Mouse (Mus musculus): ENCODE measurements at regions not wholly inside any gene's neighbourhood (a gene's known extent, or its start where the extent isn't known, plus 50 kb on each side); places are given as distances from the start of the nearest gene placed in this dataset.
A peak's percentile ranks its signal among the peaks of the same experiment; 100 is the strongest.

DNA sequence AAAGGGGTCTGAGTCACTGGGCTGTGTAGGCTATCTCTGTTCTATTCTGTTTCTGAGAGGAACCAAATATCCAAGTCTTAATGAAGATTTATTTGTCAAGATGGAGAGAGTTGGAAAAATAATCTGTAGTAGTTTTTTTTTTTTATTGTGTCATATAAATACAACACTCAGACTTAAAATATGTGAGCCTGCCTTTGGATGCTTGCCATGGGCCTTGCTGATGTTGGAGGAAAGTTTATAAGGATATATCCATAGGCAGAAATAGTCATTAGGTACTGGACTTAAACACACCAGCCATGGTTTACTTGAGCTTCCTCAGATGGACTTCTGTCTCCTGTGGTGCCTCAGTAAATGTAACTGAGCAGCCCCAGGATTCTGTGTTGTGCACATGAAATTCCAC is 635.8 kb upstream of the Adgrl2 start:
- DNase-seq (ENCODE audit: low read depth, low spot score), result no peak

- DNase-seq (ENCODE audit: low read depth, low spot score), result no peak
Observed at GRCm38 (mm10) chr3:149625497-149625896, 635.1 kb upstream of the Adgrl2 start.

- DNase-seq (ENCODE audit: low read depth, low spot score), result no peak
Observed at GRCm38 (mm10) chr3:149625066-149625465, 634.7 kb upstream of the Adgrl2 start.

DNA sequence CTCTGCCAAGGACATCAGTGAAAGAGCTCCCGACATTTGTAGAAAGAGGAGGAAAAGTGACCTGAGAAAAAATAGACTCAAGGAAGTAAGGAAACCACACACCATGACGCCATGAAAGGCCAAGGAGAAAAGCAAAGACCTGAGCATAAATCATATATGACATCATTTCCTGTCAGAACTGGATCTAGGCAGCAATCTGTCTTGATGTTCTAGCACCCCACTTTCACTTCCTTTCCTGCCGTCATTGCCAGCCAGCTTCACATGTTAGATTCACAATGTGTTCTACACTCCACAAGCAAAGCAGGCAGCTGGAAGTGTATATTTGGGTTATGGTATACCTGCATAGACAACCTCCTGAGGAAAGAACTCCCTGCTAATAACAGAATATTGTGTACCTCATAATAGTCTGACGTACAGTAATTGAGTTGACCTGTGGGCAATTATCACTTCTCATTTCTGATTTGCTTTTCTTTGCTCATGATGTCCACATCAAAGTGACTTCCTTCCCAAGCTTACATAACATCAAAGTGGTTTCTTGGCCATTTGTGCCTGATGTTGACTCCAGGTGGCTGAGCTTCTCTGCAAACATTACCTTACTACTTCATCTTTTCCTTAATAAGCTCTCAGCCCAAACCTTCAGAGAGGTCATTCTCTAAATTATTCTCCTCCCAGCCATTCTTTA is 633.6 kb upstream of the Adgrl2 start:
- DNase-seq (ENCODE audit: low read depth, low spot score), result peak; percentile 2

GRCm38 (mm10) chr3:149603865-149604264 is 613.5 kb upstream of the Adgrl2 start:
- DNase-seq (ENCODE audit: low read depth, low spot score), result no peak

GRCm38 (mm10) chr3:149601276-149601675 is 610.9 kb upstream of the Adgrl2 start:
- DNase-seq (ENCODE audit: low read depth, low spot score), result peak; percentile 40

GRCm38 (mm10) chr3:149594470-149594869 is 604.1 kb upstream of the Adgrl2 start:
- DNase-seq (ENCODE audit: low read depth, low spot score), result peak; percentile 5

DNA sequence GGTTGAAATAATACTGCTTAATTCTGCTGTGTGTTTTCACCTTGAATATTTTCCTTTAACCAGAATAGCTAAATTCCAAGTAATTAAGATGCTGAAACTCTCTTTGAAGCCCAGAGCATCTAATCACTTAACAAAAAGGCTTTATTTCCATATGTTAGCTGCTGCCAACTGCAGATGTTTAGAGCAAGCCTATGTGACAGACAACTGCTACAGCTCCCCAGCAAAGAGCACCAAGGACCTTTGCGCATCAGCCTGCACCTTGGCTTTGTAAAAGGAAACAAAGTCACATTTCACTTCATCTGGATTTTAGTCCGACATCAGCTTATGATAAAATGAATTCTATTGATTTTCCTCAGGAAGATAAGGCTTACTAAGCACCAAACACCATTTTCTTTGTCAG is 595.4 kb upstream of the Adgrl2 start:
- no peak for DNase-seq (ENCODE audit: low read depth, low spot score)

GRCm38 (mm10) chr3:149581141-149581540 is 590.8 kb upstream of the Adgrl2 start:
- no peak for DNase-seq (ENCODE audit: low read depth, low spot score)

DNA sequence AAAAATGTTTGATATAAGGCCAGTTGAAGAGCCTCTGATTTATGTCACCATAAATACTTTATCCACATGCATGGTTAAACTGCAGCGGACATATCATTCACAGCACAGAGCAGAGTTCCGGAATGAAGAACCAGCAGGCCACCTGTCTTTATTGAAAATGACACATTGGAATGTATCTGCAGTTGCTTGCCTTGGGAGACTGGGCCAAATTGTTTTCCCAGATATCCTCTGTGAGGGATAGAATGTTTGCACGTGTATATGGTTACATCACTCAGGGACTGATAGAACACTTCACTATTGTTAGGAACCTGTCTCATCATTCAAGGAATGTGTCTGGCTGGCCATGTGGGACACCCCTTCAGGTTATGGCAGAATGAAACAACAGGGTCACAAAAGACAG is 585.3 kb upstream of the Adgrl2 start:
- DNase-seq (ENCODE audit: low read depth, low spot score), result no peak

- DNase-seq (ENCODE audit: low read depth, low spot score), result peak; percentile 10
Observed at GRCm38 (mm10) chr3:149566853-149567252, 576.5 kb upstream of the Adgrl2 start.

- peak; percentile 94 for DNase-seq (ENCODE audit: low read depth, low spot score)
Observed at GRCm38 (mm10) chr3:149550231-149550951, 560.0 kb upstream of the Adgrl2 start.

- peak; percentile 16 for DNase-seq (ENCODE audit: low read depth, low spot score)
Observed at GRCm38 (mm10) chr3:149547045-149547444, 556.7 kb upstream of the Adgrl2 start.

- peak; percentile 5 for DNase-seq (ENCODE audit: low read depth, low spot score)
Observed at GRCm38 (mm10) chr3:149546256-149546655, 555.9 kb upstream of the Adgrl2 start.

GRCm38 (mm10) chr3:149534183-149534582 is 543.8 kb upstream of the Adgrl2 start:
- DNase-seq (ENCODE audit: low read depth, low spot score), result no peak

GRCm38 (mm10) chr3:149530026-149530607 is 539.8 kb upstream of the Adgrl2 start:
- no peak for DNase-seq (ENCODE audit: low read depth, low spot score)

- DNase-seq (ENCODE audit: low read depth, low spot score), result no peak
Observed at GRCm38 (mm10) chr3:149526509-149526908, 536.2 kb upstream of the Adgrl2 start.

- DNase-seq (ENCODE audit: low read depth, low spot score), result peak; percentile 10
Observed at GRCm38 (mm10) chr3:149519575-149519929, 529.2 kb upstream of the Adgrl2 start.

GRCm38 (mm10) chr3:149518928-149519574 is 528.7 kb upstream of the Adgrl2 start:
- peak; percentile 26 for DNase-seq (ENCODE audit: low read depth, low spot score)

DNA sequence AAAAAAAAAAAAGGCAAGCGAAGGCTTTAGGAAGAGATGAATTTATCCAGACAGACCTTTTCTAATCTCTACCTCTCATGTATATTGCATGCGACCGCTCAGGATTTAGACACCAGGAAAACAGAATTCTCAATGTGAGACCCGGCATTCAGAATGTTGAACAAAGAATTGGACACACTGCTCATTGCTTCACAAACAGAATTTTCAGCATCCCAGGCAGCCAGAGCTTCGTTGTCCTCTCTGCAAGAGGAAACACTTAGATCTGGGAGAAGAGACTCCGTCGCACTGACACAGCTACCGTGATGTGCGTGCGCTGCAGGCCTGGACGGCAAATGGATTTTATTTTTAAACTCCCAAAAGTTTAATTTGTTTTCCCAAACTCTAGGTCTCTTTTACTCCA is 527.2 kb upstream of the Adgrl2 start:
- no peak for DNase-seq (ENCODE audit: low read depth, low spot score)

GRCm38 (mm10) chr3:149509178-149509577 is 518.8 kb upstream of the Adgrl2 start:
- DNase-seq (ENCODE audit: low read depth, low spot score), result no peak

- no peak for DNase-seq (ENCODE audit: low read depth, low spot score)
Observed at GRCm38 (mm10) chr3:149508671-149509070, 518.3 kb upstream of the Adgrl2 start.
